Mouse (Mus musculus) forelimb bud, embryonic 11.5 days (tissue): Measurements from ENCODE around the gene Zfp512b.

Experiments used
- DNase-seq: peaks from one replicate; pipeline ENCODE4 v3.0.0-alpha.2; 2012; ENCODE audit warnings: low read depth, low spot score

Gene Zfp512b

DNA sequence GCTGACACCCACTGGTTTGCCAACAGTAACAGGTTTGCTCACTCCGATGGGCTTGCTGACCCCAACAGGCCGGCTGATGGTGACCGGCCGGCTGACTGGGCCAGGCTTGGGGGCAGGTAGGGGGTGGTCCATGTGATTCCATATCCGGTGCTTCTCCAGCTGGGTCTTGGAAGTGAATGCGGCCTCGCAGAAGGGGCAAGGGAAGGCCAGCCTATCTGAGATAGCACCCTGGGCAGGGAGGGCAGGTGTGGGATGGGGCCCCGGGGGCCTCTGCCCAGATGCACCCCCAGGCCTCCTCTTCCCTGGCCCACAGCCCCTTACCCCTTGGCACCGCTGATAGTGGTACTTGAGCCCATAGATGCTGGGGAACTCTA, 2.9 kb downstream of the Zfp512b start:
- no peak for DNase-seq

DNA sequence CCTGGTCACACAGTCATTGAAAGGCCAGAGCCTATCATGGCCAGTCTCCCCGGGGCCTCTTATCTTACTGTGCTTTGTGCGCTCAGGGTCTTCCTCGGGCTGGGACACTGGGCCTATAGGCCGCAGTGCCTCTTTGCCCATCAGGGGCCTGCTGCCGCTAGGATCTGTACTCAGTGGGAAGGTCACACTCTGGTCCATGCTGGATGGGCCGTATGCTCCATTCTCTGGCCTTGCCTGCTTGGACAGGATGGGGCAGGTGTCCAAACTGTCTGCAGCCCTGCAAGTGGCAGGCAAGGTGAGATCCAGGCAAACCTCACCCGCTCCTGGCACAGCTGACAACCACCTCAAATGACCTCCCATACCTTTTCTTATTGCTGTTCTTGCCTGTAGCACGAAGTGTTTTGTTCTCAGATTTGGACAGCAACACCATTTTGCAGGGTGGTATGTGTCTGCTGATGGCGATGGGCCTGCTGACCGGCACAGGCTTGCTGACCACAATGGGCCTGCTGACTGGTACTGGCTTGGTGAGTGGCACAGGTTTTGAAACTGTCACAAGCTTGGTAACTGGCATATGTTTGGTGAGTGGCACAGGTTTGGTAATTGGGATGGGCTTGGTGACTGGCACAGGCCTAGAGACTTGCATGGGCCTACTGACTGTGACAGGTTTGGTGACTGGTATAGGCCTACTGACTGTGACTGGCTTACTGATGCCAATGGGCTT, 3.4 kb downstream of the Zfp512b start:
- no peak for DNase-seq

DNA sequence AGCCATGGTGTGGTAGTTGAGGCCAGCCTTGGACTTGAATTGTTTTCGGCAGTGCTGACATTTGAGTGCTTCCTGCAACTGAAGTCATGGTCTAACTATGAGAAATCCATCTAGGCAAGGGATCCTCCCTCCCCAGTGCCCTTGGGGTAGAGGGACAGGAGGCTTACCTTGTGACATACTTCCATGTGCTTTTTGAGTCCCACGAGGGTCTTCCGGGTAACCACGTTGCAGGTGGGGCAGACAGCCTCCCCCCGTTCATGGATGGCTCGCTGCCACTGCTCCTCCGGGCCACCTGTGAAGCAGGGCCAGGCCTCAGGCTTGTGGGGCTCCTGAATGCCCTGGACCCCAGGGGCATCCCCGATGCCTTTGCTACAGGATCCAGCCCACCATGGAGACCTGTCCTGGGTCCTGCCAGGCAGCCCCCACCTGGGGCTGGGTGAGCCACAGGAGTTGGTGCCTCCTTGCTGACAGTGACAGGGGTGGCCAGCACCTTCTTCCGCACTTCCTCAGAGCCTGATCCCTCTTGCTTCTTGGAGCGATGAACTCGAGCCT, 4.3 kb downstream of the Zfp512b start:
- no peak for DNase-seq

DNA sequence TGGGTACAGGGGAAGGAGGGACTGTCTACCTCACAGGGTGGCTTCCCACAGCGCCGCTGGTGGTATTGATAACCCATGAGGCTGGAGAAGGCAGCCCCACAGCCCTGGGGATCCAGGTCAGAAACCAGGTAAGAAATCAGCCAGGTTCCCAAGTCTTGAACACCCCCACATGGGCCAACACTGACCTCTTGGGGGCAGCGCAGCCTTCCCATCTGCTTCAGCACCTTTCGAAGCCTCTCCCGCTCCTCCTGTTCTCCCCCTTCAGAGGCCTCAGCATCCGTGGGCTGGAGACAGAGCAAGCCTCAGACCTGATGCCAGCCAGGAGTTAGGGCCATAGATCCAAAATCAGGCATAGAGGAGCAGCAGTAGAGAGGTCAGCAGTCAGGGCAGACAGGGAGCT, 4.8 kb downstream of the Zfp512b start:
- DNase-seq: no peak

DNA sequence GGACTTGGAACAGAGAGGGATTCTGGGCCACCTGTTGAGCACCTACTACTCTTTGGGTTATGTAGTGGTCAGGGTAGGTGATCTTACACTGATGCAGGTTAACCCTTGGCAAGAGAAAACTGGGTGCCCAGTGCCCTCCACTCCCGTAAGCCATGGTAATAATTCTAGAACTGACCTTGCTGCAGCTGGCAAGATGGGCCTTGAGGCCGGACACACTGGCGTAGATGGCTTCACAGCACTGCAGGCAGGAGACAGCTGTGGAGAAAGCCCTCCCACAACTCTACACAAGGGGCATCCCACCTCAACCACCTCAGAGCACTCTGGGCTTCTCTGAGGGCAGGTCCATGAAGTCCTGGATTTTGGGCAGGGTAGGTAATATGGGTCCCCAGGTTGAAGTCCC, 6.5 kb downstream of the Zfp512b start:
- no peak for DNase-seq

DNA sequence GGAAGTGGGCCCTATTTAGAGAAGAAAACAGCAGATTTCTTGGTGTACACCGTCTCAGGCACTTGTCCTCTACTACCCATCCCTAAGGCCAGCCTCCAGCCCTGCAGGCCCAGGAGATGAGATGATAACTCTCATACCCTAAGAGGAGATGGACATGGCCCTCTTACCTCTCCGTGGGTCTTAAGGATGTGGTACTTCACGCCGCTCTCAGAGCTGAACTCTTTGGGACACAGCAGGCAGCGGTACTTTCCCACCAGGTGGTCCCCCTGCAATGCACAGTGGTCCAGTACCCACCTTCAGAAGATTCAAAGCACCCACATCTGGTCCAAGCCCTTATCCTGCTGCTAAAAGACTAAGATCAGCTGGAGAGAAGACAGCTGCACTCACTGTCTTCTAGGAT, 7.1 kb downstream of the Zfp512b start:
- no peak for DNase-seq

DNA sequence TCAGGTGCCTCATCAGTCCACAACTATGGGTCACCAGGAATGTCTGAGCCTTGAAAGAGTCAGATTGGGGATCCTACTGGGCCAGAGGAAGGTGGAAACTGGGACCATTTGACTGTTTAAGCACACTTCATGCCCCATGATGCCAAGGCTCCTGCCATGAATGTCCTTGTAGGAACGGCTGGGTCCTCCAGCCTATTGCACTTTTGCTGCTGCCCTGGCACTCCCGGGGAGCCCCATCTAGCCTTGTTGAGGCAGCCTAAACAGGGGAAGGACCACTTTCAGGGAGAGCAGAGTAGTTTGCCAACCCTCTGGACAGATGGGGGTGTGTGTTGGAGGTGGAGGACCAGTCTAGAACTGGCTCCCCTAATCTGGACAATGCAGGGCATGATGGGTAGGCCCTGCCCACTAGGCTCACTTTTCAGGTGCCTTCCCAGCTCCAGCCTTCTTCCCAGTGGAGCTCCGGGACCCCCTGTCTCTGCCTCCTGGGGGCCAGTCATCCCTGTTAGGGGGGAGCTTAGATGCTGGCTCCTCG, 8.1 kb downstream of the Zfp512b start, which contains the start of gene Uckl1:
Gene Uckl1 (minus strand): TSS at position 482 of the 532 bp plus-strand sequence.
- DNase-seq: no peak

DNA sequence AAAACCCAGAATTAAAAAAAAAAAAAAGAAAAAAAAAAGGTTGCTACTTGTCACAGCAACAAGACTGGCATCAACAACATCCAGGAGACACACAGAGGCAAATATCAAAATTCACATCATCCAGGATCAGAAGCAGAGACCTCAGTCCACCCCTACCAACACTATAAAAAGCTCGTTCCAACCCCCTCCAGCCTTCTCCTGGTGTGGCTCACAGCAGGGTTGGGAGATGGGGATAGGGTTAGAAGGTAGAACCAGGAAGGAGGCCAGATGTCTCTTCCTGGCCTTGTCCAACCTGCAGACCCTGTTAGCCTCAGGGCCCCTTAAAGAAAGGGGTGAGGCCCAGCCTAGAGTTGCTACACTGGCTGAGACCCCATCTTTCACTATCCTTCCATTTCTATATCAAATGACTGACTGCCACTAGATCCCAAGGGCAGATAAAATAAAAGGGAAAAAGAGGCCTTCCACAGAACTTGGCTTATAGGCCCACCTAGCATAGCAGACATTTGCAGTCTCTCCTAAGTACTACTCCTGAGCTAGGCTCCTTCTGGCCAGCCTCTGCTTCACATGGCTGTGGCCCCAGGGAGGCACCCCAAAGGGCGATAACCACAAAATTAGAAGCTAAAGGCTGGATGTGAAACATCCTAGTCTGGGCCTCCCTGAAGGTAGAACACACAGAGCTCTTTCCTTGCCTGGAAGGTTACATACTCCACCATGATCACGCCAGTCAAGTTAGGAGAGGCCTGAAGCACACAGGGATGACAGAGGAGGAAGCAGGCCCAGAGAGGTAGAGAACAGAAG, 8.9 kb downstream of the Zfp512b start:
- no peak for DNase-seq

DNA sequence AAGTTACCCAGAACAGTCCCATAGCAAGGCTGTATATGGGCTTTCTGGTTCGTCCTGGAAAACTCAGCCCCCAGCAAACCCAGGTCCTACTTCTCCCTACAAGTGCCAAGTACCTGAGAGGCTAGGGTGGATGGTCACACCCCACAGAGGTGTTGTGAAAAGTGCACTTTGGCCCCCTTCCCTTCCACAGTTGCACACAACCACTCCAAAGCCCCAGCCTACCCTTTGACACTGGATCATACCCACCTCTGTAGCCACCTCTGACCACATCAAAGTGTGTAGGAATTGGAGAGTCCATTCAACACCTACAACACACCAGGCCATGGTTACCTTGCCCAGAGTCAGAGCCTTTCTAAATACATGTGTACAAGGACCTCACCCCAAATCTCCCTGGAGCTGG, 9.7 kb downstream of the Zfp512b start:
- DNase-seq: no peak

DNA sequence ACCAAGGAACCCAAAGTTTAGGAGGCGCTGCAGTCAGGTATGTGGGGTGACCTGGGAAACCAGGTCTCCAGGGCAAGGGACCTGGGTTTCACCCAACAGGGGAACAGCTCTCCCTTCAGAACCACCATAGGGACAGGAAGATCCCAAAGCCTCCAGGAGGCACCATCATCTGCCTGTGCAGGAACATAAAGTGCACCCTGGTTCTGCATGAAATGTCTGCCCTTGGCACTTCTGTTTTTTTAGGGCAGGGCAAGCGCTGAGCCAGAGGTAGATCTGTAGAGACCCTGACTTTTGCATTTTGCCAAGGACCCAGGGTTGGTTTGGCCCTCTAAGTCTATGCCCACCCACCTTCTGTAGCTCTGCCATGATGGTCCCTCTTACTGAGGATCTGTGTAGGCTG, 10.2 kb downstream of the Zfp512b start:
- DNase-seq: no peak

DNA sequence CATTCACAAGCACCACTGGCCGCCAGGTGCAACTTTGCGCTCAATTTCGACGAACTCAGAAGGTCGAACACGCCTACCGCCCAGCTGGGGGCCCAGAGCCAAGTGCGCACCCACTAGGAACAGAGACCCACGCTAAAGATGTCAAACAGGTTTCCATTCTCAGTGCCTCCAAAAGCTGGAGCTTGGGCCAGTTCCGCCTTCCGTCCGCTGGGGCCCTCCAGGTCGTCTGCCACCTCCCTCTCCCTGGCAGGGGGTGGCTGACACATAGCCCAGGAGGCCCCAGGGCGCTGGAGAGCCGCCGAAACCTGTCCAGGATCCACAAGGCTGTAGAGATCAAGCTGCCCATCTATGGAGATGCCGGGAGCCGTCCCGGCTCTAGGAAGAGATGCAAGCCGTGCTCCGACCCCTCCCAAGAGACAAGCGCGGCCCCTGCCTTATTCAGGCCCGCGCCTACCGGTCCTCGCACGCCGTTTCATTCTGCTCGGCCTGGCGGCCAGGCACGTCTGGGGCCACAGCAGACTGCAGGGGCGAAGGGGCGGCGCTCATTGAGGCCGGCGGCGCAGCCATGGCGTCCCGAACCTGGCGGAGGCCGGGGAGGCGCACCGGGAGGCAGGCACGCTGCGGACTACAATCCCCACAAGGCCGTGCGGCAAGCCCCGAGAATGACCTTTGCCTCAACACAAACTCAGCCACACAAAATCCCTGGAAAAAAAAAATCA, 11.0 kb downstream of the Zfp512b start:
- peak; percentile 62 for DNase-seq

DNA sequence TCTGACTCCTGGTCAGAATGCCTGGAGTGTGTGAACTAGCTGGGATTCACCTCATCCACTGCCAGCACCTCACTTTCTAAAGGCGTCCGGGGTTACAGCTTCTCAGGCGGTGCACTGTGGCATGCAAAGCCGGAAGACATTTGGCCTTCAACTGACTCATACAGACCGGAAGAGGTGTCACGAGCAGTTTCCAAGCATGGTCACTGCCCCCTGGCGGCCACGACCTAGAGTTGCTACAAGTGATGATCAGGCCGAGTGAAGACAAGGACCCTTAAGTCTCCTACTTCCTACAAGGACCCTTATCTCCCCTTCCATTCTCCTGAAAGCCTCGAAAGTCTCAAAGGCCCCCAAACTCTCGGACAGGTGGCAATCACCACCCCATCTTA, 11.6 kb downstream of the Zfp512b start:
- peak; percentile 94 for DNase-seq

DNA sequence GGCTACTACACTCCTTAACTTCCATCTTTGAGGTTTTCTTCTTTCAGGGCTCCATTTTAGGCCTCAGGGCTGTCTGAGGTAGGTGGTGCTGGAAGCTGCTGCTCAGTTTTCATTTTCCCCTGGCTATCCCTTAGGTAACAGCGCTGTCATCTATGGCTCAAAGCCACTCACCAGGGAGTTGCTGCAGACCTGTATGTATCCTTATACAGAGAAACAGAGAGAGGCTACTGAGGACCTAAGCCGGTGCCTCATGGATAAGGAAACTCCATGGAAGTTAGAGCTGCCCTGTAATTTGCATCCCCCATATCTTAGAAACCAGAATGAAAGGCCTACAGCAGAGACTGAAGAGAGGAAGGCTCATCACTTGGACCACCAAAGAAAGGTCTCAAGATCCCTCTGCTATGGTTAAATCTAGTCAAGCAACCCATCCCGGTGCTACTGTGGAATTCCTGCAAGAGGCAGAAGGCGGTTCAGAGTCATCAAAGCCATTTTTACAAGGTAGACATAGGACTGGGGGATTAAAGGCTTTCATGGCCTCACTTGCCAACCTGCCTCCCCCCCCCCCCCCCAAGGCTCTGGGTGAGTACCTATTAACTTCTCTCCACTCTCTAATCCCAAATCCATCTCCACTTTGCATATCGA, 12.4 kb downstream of the Zfp512b start:
- no peak for DNase-seq

DNA sequence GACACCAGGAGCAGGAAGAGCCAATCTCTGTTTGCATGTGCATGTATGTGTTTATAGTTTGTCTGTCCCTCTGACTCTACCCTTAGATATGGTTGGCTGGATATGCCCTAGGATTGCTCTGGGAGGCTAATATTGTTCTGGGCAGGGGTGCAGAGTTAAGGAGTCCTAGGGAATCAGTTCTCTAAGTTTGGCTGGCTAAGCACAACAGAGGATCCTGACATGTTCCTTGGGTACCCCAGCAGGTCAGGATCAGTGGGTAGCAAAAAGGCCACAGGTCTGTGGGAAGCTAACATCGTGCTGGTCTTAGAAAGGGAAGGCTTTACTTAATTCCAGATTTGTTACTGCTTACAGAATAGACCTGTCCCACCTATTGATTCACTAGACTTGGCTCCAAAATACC, 12.9 kb downstream of the Zfp512b start:
- DNase-seq: no peak

DNA sequence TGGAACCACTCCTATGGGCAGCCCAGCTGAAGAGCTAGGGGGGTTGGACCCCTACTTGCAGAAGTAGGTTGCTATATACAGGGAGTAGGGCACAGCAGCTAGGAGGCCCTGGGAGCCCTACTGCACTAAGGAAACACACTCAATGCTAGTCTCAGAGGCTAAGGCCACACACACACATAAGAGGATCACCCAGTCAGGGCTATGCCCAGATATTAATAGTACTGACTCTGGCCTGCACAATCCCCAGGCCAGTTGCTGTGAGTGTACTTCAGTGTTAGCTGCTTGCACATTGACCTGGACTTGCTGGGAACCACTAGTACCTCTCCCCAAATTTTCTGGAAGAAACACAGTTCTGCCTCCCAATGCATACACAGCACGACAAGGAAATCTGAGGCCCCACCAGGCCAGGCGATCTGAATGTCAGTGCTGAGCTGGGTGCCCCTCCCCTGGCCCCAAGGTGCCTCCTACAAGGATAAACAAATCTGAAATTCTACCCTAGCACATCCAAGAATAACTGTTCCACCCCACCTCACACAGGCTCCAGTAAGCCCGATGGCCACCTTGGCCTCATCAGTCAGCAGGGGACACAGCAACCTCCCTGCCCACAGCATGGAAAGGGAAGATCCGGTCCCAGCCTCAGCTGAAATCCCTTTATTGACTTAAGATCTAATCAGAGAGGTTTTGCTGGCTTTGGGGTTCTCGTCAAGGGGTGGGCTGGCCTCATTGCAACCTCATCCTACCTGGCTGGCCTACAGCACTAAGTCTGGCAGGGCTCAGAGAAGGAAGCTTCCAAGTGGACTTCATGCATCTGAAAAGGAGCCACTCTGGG, 13.6 kb downstream of the Zfp512b start:
- no peak for DNase-seq

DNA sequence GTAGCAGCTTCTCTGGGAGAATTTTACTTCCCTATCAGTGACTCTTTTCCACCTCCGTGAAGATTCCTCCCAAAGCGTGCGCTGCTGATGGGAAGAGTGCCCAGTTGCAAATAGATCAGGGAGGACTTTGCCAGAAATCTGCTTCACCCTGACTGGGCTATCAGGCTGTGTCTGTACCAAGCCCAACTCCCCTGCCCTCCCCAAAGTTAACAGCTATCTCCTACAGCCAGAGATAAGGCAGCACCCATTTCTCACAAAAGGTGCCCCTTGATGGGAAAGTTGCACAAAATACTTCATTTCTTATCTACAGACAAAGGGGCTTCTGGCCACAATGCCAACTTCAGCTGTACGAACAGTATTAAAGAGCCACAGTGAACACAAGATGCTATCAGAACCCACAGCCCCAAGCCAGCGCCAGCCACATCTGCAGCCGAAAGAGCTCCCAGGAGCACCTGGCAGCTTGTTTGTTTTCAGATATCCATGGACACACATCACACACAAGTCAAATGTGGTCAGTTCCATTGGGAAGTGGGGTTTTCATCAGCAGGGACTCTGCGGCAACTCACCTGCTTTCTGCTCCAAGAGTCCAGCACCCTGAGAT, 14.5 kb downstream of the Zfp512b start:
- DNase-seq: no peak

DNA sequence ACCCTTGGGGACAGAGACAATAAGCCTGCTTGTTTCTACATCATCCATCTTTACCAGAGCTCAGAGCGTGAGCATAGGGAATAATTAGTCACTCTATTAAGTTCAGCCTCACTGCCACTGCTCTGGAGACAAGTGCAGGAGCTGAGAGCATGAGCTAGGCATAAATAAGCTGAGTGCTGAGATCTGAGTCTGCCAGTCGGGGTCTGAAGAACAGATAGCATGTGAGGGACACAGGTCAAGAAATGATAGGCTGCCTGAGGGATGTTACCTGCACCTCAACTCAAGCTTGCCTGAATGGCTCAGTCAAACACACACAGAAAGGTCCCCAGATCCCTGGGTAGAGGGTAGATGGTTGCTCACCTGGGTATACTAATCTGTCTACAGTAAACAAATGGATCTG, 15.5 kb downstream of the Zfp512b start:
- no peak for DNase-seq

DNA sequence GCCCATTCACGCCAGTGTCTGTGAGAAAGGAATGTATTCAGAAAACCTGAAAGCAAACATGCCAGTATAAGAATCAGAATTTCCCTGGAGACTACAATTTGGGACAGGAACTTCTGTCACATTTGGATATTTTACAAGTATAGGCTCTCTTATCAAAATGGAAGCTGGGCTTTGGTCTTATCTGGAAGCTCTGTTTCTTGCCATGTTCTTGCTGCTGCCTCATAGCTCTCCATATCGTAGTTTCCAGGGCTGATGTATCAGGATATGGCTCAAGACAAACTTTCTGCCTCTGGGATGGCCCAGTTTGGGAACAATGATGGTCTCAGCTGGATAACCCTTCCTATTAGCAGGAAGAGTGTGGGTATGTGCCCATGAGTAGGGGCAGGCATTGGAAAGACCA, 16.0 kb downstream of the Zfp512b start:
- no peak for DNase-seq

DNA sequence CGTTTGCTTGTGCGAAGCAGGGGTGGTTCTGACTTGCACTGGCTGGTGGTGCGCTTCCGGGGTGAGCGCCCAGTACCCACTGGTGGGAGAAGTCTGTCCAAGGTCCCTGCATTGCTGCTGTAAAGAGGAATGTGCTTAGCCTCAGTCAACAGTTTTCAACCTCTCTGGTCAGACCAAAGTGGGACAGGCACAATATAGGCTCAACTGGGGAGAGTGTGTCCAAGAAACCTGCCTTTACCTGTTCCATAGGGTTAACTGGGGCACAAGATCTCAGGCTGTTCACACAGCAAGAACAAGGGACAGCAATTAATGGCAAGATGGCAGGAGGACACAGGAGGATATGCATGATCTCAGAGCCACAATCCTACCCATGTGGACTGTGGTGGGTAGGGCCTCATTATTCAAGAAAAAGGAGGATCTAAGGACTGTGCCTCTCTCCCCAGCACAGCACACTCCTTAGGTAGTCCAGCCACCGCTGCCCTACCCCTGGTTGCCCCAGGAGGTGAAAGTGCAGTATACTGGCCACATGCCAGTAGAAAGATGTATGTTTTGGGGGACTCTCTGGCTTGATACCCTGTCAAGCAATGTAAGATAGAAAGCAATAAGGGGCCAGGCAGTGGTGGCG, 17.6 kb downstream of the Zfp512b start:
- no peak for DNase-seq

DNA sequence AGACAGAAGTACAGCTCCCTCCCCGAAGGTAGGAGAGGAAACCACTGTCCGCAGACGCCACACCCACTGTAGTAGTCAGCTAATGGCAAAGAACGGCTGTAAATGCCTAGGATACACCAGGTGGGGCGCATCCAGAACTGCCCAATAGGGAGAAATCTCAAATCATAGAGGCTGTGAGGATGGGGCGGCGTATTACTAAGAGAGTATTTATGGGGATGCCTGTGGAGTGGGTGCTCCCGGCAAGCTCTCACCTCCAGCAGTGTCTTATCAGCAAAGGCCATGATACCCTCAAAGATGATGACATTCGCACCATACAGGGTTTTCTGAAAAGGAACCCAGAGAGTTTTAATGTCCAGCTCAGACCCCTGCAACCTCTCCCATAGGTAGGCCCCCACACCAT, 18.6 kb downstream of the Zfp512b start:
- no peak for DNase-seq
